Mouse (Mus musculus): ENCODE results near the gene Hipk2. TPM values are rescaled to one million over a fixed set of nuclear protein-coding genes. Genes with fewer than 3 reads are reported as not detected.

Hipk2 gene
- total and polyA plus RNA-seq, 2 experiments from 2014 or later, result 17.8 to 28.6 TPM

DNA sequence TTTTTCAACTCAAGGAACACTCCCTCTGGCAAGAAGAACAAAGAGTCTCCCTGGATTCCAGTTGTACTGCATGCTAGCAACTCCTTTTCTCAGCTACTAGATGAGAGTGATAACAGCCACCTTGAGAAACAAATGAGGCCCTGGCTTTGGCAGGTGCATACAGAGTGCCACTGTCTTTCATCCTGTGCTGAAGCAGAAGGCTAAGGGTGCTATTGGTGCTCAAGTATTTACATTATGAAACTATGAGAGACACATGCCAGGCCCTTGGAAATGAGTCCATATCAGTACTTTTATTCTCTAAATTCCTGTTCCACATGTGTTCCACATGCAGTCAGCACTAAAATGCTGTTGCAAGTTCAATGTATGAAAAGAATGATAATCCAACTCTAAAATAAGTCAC lies 79.0 kb downstream of the Hipk2 start:
- Histone ChIP-seq H3K27ac (ENCODE audit: low read depth, low read length) (no peak overlapping the region), H3K9me3 (ENCODE audit: low read length) (no peaks in the 10 kb centered on the region), H3K36me3 (ENCODE audit: insufficient read depth) (no peaks in the 10 kb centered on the region), H3K27me3 (ENCODE audit: insufficient read depth, low read length) (no peaks in the 10 kb centered on the region), H3K4me3 (ENCODE audit: low read depth, low read length) (no peak overlapping the region), H3K9ac (no peak overlapping the region), H3K4me2 (ENCODE audit: low read depth) (no peak overlapping the region), H3K4me1 (ENCODE audit: insufficient read depth) (no peaks in the 10 kb centered on the region)
- no peak for ATAC-seq
- TF ChIP-seq CTCF (IDR thresholded peaks at IDR 0.05; ENCODE audit: low read depth), result no peak
- no peak for DNase-seq

DNA sequence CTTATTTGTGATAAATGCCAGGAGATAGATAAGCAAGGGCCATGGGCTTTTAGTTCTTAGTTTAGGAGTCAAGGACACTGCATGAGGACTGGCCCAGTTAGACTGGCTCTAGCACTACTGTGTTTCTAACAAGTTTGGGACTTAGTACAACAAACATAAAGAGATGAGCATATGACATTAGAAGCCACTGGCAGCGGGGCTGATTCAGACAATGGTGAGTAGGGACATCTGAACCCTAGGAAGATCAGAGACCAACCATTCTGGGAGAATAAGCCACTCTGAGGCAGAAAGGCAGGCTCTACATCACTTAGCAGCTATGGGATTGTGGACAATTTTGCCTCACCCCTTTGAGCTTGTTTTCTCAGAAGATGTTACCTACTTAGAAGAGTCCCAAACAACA lies 79.6 kb downstream of the Hipk2 start:
- no peaks in the 10 kb centered on the region for H3K4me1 ChIP-seq (ENCODE audit: insufficient read depth)
- no peaks in the 10 kb centered on the region for H3K27me3 ChIP-seq (ENCODE audit: insufficient read depth, low read length)
- TF ChIP-seq CTCF (IDR thresholded peaks at IDR 0.05; ENCODE audit: low read depth), result no peak
- H3K36me3 ChIP-seq (ENCODE audit: insufficient read depth), result no peaks in the 10 kb centered on the region
- no peak overlapping the region for H3K27ac ChIP-seq (ENCODE audit: low read depth, low read length)
- no peak overlapping the region for H3K4me2 ChIP-seq (ENCODE audit: low read depth)
- H3K9me3 ChIP-seq (ENCODE audit: low read length), result no peaks in the 10 kb centered on the region
- H3K9ac ChIP-seq, result no peak overlapping the region
- H3K4me3 ChIP-seq (ENCODE audit: low read depth, low read length), result no peak overlapping the region
- ATAC-seq (no peak), DNase-seq (no peak)
- 83% methylated on average over 1 of the region's 1 CpGs for WGBS

DNA sequence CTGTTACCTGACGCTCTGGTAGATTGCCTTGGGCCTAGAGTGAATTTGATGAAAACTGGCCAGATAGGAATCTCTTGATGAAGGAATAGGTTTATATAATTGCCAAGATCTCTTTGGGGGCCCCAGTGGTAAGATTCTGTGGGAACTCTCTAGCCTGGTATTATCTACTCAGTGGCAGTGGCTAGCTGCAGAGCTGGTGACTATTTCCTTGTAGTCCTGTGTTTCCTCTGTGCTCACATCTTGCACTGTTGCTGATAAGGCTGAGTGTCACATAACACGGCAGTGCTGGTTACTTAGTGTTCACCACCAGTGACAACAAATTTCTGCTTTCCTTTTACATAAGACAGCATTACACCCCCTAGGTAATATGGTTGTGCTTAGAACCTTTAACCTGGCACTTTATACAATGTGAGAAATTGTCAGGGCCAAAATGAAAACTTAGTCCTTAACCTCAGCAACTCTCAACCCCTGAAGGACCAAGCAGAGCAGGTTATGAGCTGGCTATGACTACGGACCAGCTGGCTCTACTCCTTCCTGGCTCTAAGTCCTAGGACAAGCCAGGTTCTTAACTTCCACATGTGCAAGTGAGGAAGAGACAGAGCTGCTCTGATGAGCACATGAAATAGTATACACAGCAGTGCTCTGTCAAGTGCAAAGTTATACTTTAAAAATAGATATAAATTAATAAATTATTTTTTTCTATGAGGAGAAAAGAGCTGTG lies 80.7 kb downstream of the Hipk2 start:
- 93% methylated on average over 3 of the region's 3 CpGs for WGBS
- no peak overlapping the region for H3K4me2 ChIP-seq (ENCODE audit: low read depth)

DNA sequence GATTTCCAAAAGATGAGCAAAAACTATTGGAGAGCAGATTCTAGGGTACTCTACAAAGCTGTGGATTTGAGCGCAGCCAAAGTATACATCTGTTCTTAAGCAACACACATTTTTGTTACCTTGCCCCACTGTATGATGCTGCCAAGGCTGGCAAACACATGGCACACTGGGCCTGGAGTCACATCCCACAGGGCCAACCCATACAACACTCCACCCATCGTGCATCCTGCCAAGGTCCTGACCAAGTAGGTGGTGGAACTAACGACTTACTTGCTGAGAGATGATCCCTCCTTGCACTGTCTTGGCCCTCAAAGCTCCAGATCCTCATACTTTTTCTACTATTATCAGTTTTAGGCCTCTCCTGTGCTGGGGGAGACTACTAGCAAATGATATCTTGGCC lies 83.0 kb downstream of the Hipk2 start:
- Histone ChIP-seq H3K4me1 (ENCODE audit: insufficient read depth) (no peaks in the 10 kb centered on the region), H3K36me3 (ENCODE audit: insufficient read depth) (no peaks in the 10 kb centered on the region), H3K27me3 (ENCODE audit: insufficient read depth, low read length) (no peaks in the 10 kb centered on the region), H3K4me2 (ENCODE audit: low read depth) (no peak overlapping the region), H3K9me3 (ENCODE audit: low read length) (no peaks in the 10 kb centered on the region), H3K4me3 (ENCODE audit: low read depth, low read length) (no peak overlapping the region), H3K27ac (ENCODE audit: low read depth, low read length) (no peak overlapping the region), H3K9ac (no peak overlapping the region)
- 85% methylated on average over 3 of the region's 3 CpGs for WGBS
- DNase-seq (no peak), ATAC-seq (no peak)
- no peak for TF ChIP-seq CTCF (IDR thresholded peaks at IDR 0.05; ENCODE audit: low read depth)

More for the DNA sequence above, 80.7 kb downstream of the Hipk2 start:
- Histone ChIP-seq H3K27me3 (ENCODE audit: insufficient read depth, low read length) (no peaks in the 10 kb centered on the region), H3K4me1 (ENCODE audit: insufficient read depth) (no peaks in the 10 kb centered on the region), H3K27ac (ENCODE audit: low read depth, low read length) (no peak overlapping the region), H3K9me3 (ENCODE audit: low read length) (no peaks in the 10 kb centered on the region), H3K4me3 (ENCODE audit: low read depth, low read length) (no peak overlapping the region), H3K9ac (no peak overlapping the region), H3K36me3 (ENCODE audit: insufficient read depth) (no peaks in the 10 kb centered on the region)
- no peak for ATAC-seq
- TF ChIP-seq CTCF (IDR thresholded peaks at IDR 0.05; ENCODE audit: low read depth), result no peak
- DNase-seq, result no peak

DNA sequence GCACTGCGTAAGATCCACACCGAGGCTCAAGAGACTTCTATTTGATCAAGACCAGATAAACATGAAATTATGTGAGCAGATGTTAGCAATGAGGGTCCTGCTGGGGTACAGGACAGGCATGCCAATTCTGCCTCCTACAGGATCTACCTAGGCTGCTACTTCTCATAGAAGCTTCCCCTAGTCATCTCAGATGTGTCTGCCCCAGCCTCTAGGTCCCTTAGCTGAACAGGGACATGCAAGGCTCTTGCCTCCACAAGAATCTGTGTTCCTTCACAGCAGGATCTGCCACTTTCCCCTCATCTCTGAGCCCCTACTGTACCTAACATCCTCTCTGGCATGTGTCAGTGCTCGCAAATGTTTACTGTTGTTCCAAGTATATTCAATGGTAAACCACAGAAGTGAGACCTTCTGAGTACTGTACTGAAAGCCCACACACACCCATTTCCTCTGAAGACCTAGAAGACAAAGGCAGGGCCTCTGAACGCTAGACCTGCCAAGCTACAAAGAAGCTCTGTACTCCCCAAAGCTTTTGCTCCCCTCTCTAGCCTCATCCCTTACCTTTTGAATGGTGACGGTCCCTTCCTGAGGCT lies 86.6 kb downstream of the Hipk2 start:
- Histone ChIP-seq H3K27me3 (ENCODE audit: insufficient read depth, low read length) (no peaks in the 10 kb centered on the region), H3K9ac (no peak overlapping the region), H3K4me2 (ENCODE audit: low read depth) (no peak overlapping the region), H3K27ac (ENCODE audit: low read depth, low read length) (no peak overlapping the region), H3K36me3 (ENCODE audit: insufficient read depth) (no peaks in the 10 kb centered on the region), H3K4me1 (ENCODE audit: insufficient read depth) (peaks cover 6% of the 10 kb centered on the region; the same call in 1 of the 2 replicates), H3K4me3 (ENCODE audit: low read depth, low read length) (no peak overlapping the region), H3K9me3 (ENCODE audit: low read length) (no peaks in the 10 kb centered on the region)
- WGBS, result 84% methylated on average over 5 of the region's 5 CpGs
- ATAC-seq (no peak), DNase-seq (no peak)
- no peak for TF ChIP-seq CTCF (IDR thresholded peaks at IDR 0.05; ENCODE audit: low read depth)

DNA sequence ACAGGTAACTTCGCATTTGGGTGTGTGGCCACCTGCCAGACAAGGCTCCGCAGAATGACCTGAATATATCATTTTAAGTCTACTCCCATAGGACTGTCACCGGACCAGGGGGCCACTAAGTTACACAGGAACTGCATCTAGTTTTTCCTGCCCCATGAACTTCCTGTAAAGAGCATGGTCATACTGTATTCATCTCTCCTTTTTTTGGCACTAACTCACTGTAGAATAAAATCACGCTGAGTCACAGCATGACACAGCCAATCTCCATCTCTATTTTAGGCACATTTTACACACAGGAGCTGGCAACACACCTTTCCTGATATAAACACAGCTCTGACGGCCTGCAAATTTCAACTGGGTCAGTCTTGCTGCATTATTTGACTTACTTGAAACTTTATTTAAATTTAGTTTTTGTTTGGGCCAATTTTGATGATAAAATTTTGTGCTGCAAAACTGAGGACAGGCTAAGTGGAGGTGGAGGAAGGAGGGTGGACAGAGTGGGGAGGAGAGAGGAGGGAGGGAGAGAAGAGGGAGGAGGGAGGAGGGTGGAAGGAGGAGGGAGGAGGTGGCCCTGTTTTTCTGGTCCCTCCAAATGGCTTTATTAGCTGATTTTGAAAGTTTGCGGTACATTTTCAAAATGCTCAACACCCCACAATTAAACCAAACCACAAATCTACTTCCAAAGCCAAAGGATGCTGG lies 88.0 kb downstream of the Hipk2 start:
- Histone ChIP-seq H3K9ac (no peak overlapping the region), H3K4me2 (ENCODE audit: low read depth) (no peak overlapping the region), H3K27me3 (ENCODE audit: insufficient read depth, low read length) (no peaks in the 10 kb centered on the region), H3K4me1 (ENCODE audit: insufficient read depth) (peaks cover 6% of the 10 kb centered on the region; the same call in 1 of the 2 replicates), H3K4me3 (ENCODE audit: low read depth, low read length) (no peak overlapping the region), H3K27ac (ENCODE audit: low read depth, low read length) (no peak overlapping the region), H3K9me3 (ENCODE audit: low read length) (no peaks in the 10 kb centered on the region), H3K36me3 (ENCODE audit: insufficient read depth) (no peaks in the 10 kb centered on the region)
- no peak for DNase-seq
- 91% methylated on average over 6 of the region's 6 CpGs for WGBS
- no peak for TF ChIP-seq CTCF (IDR thresholded peaks at IDR 0.05; ENCODE audit: low read depth)
- ATAC-seq, result no peak

DNA sequence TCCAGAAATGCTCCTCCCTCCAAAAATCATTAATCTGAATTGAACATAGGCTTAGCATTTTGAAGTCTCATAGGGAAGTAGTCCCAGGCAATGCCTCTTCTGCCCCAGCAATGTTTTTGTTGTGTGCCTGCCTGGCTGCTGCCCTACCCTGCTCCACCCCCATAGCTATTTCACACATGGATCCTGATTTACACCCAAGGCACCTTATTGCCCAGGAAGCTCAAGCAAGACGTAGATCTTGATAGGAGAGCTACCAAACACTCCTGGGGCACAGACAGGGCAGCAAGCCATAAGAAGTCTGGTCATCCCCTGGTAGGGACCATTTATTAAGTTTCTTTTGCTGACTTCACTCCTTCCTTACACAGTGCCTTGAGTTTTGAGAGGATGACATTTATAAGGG lies 88.8 kb downstream of the Hipk2 start:
- H3K27me3 ChIP-seq (ENCODE audit: insufficient read depth, low read length), result no peaks in the 10 kb centered on the region
- no peaks in the 10 kb centered on the region for H3K36me3 ChIP-seq (ENCODE audit: insufficient read depth)
- WGBS, result 62% methylated on average over 1 of the region's 1 CpGs
- H3K4me1 ChIP-seq (ENCODE audit: insufficient read depth), result peaks cover 6% of the 10 kb centered on the region; the same call in 1 of the 2 replicates
- TF ChIP-seq CTCF (IDR thresholded peaks at IDR 0.05; ENCODE audit: low read depth), result no peak
- H3K9ac ChIP-seq, result no peak overlapping the region
- DNase-seq (no peak), ATAC-seq (no peak)
- H3K27ac ChIP-seq (ENCODE audit: low read depth, low read length), result no peak overlapping the region
- H3K9me3 ChIP-seq (ENCODE audit: low read length), result no peaks in the 10 kb centered on the region
- H3K4me2 ChIP-seq (ENCODE audit: low read depth), result no peak overlapping the region
- no peak overlapping the region for H3K4me3 ChIP-seq (ENCODE audit: low read depth, low read length)

All from forebrain, postnatal 0 days (tissue).